Mouse (Mus musculus) embryonic facial prominence, embryonic 13.5 days (tissue): ENCODE measurements at regions not wholly inside any gene's neighbourhood (a gene's known extent, or its start where the extent isn't known, plus 50 kb on each side); places are given as distances from the start of the nearest gene placed in this dataset.

Source experiments
- ATAC-seq: fragments of 200-750 bp; cut with Nextera tagmentation; 2 replicates; pipeline ENCODE4 v1.8.0; 2017; ENCODE audit warnings: low read depth; ENCODE audit not compliant: insufficient number of reproducible peaks, insufficient read depth, low FRiP score, low TSS enrichment
- H3K27ac ChIP-seq: fragments of 300-500 bp; sonication (generic); 2 replicates; pipeline ENCODE4 v1.5.1; 2015; ENCODE audit warnings: moderate library complexity, mild to moderate bottlenecking, inconsistent platforms
- H3K27me3 ChIP-seq: fragments of 300-500 bp; sonication (generic); 2 replicates; pipeline ENCODE4 v1.6.1; 2015; ENCODE audit warnings: mild to moderate bottlenecking, inconsistent platforms
- H3K36me3 ChIP-seq: fragments of 300-500 bp; sonication (generic); 2 replicates; pipeline ENCODE4 v1.6.1; 2015; ENCODE audit warnings: mild to moderate bottlenecking, inconsistent platforms
- H3K4me1 ChIP-seq: fragments of 300-500 bp; sonication (generic); 2 replicates; pipeline ENCODE4 v1.6.1; 2015; ENCODE audit warnings: inconsistent platforms
- H3K4me2 ChIP-seq: fragments of 300-500 bp; sonication (generic); 2 replicates; pipeline ENCODE4 v1.6.1; 2015; ENCODE audit warnings: moderate library complexity, mild to moderate bottlenecking, inconsistent platforms
- H3K4me3 ChIP-seq: fragments of 300-500 bp; sonication (generic); 2 replicates; pipeline ENCODE4 v1.5.1; 2015; ENCODE audit warnings: mild to moderate bottlenecking, inconsistent platforms
- H3K9ac ChIP-seq: fragments of 300-500 bp; sonication (generic); 2 replicates; pipeline ENCODE4 v1.6.1; 2015; ENCODE audit warnings: mild to moderate bottlenecking, inconsistent platforms
- H3K9me3 ChIP-seq: fragments of 300-500 bp; sonication (generic); 2 replicates; pipeline ENCODE4 v1.6.1; 2016; ENCODE audit warnings: inconsistent platforms
- WGBS: fragments of 180-500 bp; shearing (Covaris S2); methylation state at CpG from one replicate; pipeline ENCODE4 v1.1.7; 2015; ENCODE audit warnings: mixed read lengths; 5-methylcytosine and 5-hydroxymethylcytosine counted together

DNA sequence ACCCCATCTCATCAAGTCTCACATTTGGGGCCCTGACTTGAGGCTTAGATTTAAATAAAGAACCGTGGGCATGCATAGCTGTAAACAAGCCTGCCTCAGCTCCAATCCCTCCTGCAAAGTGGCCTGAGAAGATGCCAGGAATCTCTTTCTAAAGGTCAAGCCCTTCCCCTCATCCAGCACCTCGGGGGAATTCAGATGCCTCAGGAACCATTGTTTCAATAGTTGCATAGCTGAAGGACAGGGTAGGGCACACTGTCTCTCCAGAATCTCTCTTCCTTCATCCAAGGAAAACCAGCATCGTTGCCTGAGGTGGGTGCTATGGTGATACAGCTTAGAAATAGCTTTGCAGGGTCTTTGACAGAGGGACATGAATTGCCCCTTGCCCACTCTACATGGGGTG, 154.4 kb downstream of the Thbs2 start:
- no peak for ATAC-seq
- H3K9me3 ChIP-seq: no peaks in the 10 kb centered on the region
- no peaks in the 10 kb centered on the region for H3K4me1 ChIP-seq

DNA sequence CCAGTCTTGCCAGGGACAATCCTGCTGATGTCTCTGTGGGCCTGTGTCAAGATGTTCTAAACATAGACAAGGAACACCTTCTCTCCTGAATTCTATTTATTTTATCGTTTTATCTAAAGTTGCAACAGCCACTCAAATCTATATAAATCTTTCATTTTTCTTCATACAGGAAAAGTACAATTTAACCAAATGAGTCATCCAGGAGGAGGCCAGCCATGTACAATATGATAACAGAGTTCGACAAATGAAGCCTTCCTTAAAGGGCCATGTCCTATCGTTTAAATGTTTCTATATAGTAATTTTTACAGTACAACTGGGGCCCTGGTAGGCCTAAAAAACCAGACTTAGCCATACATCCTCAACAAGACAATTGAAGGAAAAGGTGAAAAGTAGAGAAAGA, 154.8 kb downstream of the Thbs2 start:
- H3K36me3 ChIP-seq: no peaks in the 10 kb centered on the region
- H3K4me1 ChIP-seq: no peaks in the 10 kb centered on the region
- ATAC-seq: no peak
- H3K27me3 ChIP-seq: peaks cover 4% of the 10 kb centered on the region; the same call in 1 of the 2 replicates
- no peak overlapping the region for H3K9ac ChIP-seq
- no peak overlapping the region for H3K4me3 ChIP-seq
- no peaks in the 10 kb centered on the region for H3K9me3 ChIP-seq
- no peak overlapping the region for H3K4me2 ChIP-seq
- WGBS: 85% methylated on average over 3 of the region's 3 CpGs
- no peak overlapping the region for H3K27ac ChIP-seq

More for the DNA sequence above, 154.4 kb downstream of the Thbs2 start:
- Histone ChIP-seq H3K9ac (no peak overlapping the region), H3K4me2 (no peak overlapping the region), H3K27me3 (peaks cover 1% of the 10 kb centered on the region; the same call in 1 of the 2 replicates), H3K27ac (no peak overlapping the region), H3K4me3 (no peak overlapping the region), H3K36me3 (no peaks in the 10 kb centered on the region)
- 41% methylated on average over 3 of the region's 3 CpGs for WGBS

DNA sequence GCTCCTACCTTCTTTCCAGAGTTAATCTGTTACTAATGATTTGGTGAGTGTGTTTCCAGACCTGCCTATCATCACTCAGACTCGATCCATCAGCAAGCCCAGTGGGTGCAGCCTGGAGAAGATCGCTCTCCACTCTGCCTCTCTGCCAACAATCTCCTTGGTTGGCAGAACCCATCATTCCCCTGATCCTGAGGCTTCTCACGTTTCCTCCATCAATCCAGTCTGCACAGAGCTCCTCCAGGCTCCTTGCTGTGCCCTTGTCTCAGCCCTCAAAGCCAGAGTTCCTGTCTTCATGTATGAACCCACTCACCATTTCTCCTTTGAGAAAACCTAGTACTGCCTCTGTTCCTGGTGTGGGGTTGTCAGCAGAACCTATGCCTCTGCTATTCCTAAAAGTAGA, 155.5 kb downstream of the Thbs2 start:
- Histone ChIP-seq H3K27me3 (peaks cover 4% of the 10 kb centered on the region; the same call in 1 of the 2 replicates), H3K4me2 (no peak overlapping the region), H3K9ac (no peak overlapping the region), H3K4me3 (no peak overlapping the region), H3K27ac (no peak overlapping the region), H3K4me1 (0 out of 2 replicates have a peak, but pooled peaks cover 2% of the 10 kb centered on the region), H3K36me3 (no peaks in the 10 kb centered on the region), H3K9me3 (no peaks in the 10 kb centered on the region)
- no peak for ATAC-seq
- WGBS: 70% methylated on average over 3 of the region's 3 CpGs

DNA sequence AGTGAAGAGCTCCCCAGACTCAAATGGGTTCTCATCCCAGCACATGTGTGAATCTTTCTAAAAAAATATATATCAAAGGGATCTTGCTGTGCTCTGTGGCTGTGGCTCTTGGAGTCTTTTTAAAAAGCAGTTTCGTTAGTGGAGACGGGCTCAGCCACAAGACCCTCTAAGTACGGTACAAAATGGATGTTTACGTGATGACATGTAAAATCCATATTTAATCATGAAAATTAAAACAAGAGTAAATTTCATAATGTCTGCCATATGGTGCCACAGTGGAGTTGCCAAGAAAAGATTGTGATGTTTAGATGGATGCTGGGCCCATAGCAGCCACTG, 161.1 kb downstream of the Thbs2 start:
- H3K27me3 ChIP-seq: peaks cover 9% of the 10 kb centered on the region; the same call in 1 of the 2 replicates
- no peak overlapping the region for H3K4me3 ChIP-seq
- no peaks in the 10 kb centered on the region for H3K9me3 ChIP-seq
- H3K36me3 ChIP-seq: no peaks in the 10 kb centered on the region
- H3K4me1 ChIP-seq: peaks cover 13% of the 10 kb centered on the region; the same call in 1 of the 2 replicates
- no peak for ATAC-seq
- no peak overlapping the region for H3K9ac ChIP-seq
- H3K27ac ChIP-seq: peak overlapping the region; percentile 56
- 61% methylated on average over 4 of the region's 4 CpGs for whole genome bisulfite sequencing
- H3K4me2 ChIP-seq: no peak overlapping the region

DNA sequence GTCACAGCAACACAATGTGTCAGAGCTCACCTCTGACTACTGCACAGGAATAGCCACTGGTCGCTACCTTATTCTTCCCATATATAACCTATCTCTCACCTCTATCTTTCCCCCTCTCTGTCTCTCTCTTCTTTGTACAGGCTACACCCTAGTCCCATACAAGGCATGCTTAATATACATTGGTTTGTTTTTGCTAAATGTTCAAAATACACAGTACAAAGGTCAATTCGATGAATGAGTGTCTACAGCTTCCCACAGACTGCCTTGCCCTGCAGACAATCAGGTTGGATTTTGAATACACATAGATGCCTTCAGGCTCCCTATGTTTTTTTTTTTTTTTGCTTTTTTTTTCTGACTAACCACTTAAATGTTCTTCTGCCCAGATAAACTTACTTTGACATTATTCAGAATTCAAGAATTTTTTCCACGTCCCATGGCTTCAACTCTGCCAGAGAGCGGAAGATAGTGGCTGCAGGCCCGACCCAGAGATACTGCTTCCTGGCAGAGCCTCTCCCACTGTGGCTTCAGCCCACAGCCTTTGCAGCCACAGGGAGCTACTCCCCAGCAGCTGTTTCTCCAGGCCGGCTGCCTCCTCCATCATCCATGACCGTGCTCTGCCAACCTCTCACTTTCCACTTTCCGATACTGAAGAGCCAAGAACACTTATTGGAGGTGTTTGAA, 161.6 kb downstream of the Thbs2 start:
- Histone ChIP-seq H3K4me1 (peaks cover 13% of the 10 kb centered on the region; the same call in 1 of the 2 replicates), H3K36me3 (no peaks in the 10 kb centered on the region), H3K9ac (no peak overlapping the region), H3K27me3 (peaks cover 9% of the 10 kb centered on the region; the same call in 1 of the 2 replicates), H3K9me3 (no peaks in the 10 kb centered on the region), H3K4me3 (no peak overlapping the region), H3K27ac (peak overlapping the region; percentile 56), H3K4me2 (no peak overlapping the region)
- WGBS: 68% methylated on average over 8 of the region's 8 CpGs
- no peak for ATAC-seq

DNA sequence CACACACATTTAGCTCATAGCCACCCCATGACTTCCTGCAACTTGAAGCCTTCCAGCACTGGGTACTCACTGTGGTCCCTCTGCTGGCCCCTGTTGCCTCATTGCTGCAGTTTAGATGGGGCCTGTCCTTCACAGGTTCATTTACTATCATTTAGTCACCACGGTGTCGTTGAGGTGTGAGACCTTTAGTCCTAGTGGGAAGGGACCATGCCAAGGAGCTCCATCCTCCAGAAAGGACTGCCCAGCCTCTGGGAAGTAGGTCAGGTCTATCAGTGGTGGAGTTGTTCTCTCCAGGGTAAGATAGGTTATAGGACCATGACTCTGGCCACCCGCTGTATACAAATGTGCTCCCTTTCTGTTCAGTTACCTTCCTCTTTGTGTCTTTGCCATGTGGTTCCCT, 162.2 kb downstream of the Thbs2 start:
- Histone ChIP-seq H3K27ac (peak overlapping the region; percentile 55; the same call in 1 of the 2 replicates), H3K27me3 (peaks cover 9% of the 10 kb centered on the region; the same call in 1 of the 2 replicates), H3K36me3 (no peaks in the 10 kb centered on the region), H3K4me3 (no peak overlapping the region), H3K4me2 (no peak overlapping the region), H3K9ac (no peak overlapping the region), H3K4me1 (peaks cover 16% of the 10 kb centered on the region; the same call in 1 of the 2 replicates), H3K9me3 (no peaks in the 10 kb centered on the region)
- ATAC-seq: no peak
- 91% methylated on average over 3 of the region's 3 CpGs for WGBS

DNA sequence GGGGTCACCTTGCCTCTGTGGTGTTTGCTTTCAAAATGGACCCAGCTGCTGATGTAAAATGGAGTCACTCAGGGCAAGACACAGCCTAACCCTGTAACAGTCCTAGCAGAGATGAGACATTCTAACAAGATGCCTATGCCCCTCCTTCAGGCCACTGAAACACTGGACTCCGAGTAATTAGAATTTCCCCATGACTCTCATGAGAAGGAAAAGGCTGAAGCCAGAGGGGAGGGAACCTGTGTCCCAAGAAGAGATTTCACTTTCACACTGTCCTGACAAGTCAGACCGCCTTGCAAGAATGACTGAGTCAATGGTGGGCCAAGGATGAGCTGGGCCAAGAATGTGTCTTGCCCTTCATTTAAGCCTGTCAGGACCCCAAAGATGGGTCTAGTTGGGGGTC, 166.3 kb downstream of the Thbs2 start:
- H3K4me2 ChIP-seq: no peak overlapping the region
- H3K9me3 ChIP-seq: no peaks in the 10 kb centered on the region
- H3K27ac ChIP-seq: no peak overlapping the region
- H3K36me3 ChIP-seq: no peaks in the 10 kb centered on the region
- peaks cover 14% of the 10 kb centered on the region for H3K27me3 ChIP-seq
- H3K4me3 ChIP-seq: no peak overlapping the region
- H3K9ac ChIP-seq: no peak overlapping the region
- peaks cover 28% of the 10 kb centered on the region for H3K4me1 ChIP-seq
- ATAC-seq: no peak
- WGBS: 86% methylated on average over 2 of the region's 2 CpGs

DNA sequence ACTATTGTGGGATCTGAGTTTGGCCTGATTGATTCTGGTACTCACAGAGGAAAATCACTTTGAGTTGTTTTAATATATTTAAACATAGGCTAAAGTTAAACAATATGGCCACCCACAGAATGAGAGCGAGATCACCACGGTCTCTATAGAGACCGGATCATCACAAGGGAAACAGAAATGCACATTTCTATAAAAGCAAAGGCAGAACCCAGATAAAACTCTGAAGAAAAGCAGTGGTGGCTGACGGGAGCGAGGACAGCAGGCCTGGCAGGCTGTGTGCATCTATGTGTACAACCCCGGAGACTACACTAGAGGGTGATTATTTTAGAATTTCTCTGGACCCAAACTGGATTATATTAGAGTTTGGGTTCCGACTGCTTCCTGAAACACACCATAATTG, 168.8 kb downstream of the Thbs2 start:
- ATAC-seq: no peak

DNA sequence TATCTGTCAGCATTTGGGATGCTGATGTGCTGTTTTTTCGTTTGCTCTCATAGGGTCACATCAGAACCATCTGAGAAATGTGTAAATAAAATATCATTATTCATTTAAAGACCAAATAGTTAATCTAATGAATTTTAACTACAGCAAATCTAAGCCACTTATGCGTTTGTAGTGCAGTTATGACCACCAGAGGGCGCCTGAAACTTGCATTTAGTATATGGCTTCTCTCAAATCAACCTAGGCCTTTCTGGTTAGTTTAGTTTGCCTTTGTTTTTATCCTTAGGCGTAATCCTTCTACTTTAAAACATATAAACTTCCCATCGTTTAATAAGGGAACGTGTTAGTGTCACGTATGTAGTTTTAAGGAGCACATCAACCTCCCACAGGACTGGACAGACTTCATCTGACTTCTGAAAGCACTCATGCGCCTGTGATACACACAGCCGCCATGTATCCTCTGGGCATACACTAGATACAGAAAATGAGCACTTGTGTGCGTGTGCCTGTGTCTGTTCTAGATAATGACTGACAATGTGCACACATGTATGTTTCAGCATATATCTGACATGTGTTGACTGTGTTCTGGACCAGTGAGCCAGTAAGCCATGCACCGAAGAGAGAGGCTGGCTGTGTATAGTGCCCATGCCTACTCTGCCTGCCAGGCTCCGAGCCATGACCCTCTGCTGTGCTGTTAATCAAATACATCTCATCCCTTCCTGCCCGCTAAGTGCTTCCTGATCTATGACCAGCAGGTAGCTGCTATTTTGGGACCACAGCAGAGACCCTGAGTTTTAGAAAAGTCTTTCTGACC, 169.4 kb downstream of the Thbs2 start:
- Histone ChIP-seq H3K36me3 (no peaks in the 10 kb centered on the region), H3K9ac (no peak overlapping the region), H3K27ac (peak overlapping the region; percentile 33; the same call in 1 of the 2 replicates), H3K4me2 (no peak overlapping the region), H3K4me1 (peaks cover 20% of the 10 kb centered on the region; the same call in 1 of the 2 replicates), H3K4me3 (no peak overlapping the region), H3K9me3 (no peaks in the 10 kb centered on the region), H3K27me3 (peaks cover 29% of the 10 kb centered on the region)
- no peak for ATAC-seq
- 44% methylated on average over 13 of the region's 13 CpGs for WGBS

More for the DNA sequence above, 168.8 kb downstream of the Thbs2 start:
- Histone ChIP-seq H3K9me3 (no peaks in the 10 kb centered on the region), H3K9ac (no peak overlapping the region), H3K36me3 (no peaks in the 10 kb centered on the region), H3K27ac (peak overlapping the region; percentile 22; the same call in 1 of the 2 replicates), H3K4me2 (no peak overlapping the region), H3K4me3 (no peak overlapping the region), H3K4me1 (peaks cover 20% of the 10 kb centered on the region; the same call in 1 of the 2 replicates), H3K27me3 (peaks cover 29% of the 10 kb centered on the region)
- 76% methylated on average over 7 of the region's 7 CpGs for WGBS

DNA sequence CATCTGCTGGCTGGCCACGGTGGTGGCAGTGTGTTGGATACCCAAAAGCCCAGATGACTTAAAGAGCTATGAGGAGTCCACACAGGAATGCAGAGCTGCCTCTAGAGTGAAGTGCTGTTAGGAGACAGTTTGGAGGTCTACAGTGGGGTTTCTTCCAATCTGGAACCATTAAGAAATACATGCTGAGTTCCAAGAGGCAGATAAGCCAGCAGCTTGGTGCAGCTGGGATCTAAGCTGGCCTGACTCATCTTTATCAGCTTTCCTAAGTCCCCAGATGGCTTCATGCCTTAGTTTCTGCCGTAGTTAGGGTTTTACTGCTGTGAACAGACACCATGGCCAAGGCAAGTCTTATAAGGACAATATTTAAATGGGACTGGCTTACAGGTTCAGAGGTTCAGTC, 172.0 kb downstream of the Thbs2 start:
- H3K4me2 ChIP-seq: no peak overlapping the region
- no peak overlapping the region for H3K27ac ChIP-seq
- no peak overlapping the region for H3K4me3 ChIP-seq
- H3K36me3 ChIP-seq: no peaks in the 10 kb centered on the region
- peaks cover 24% of the 10 kb centered on the region for H3K27me3 ChIP-seq
- no peaks in the 10 kb centered on the region for H3K9me3 ChIP-seq
- H3K9ac ChIP-seq: no peak overlapping the region
- H3K4me1 ChIP-seq: peaks cover 19% of the 10 kb centered on the region; the same call in 1 of the 2 replicates
- ATAC-seq: no peak
- 78% methylated on average over 2 of the region's 2 CpGs for WGBS

DNA sequence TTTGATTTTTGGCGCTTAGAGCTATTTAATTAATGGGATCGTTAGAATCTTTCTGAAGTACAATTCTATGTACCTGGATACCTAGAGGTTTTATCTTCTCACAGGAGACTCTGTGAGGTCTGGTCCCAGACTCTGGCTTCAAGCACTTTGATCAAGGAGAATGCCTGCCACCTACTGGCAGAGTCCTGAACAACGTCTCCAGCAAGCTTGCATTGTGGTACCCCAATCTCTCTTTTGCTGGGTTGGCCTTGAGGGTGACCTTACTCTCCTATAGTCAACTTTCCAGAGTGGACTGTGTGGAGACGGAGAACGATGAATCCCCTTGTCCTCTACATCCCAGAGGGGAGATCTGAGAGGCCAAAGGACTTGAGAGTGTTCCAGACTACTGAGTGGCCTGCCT, 173.5 kb downstream of the Thbs2 start:
- Histone ChIP-seq H3K4me3 (no peak overlapping the region), H3K4me2 (no peak overlapping the region), H3K9ac (no peak overlapping the region), H3K27me3 (peaks cover 24% of the 10 kb centered on the region), H3K36me3 (no peaks in the 10 kb centered on the region), H3K9me3 (no peaks in the 10 kb centered on the region), H3K4me1 (peaks cover 9% of the 10 kb centered on the region; the same call in 1 of the 2 replicates), H3K27ac (no peak overlapping the region)
- ATAC-seq: no peak
- 10% methylated on average over 5 of the region's 5 CpGs for WGBS

DNA sequence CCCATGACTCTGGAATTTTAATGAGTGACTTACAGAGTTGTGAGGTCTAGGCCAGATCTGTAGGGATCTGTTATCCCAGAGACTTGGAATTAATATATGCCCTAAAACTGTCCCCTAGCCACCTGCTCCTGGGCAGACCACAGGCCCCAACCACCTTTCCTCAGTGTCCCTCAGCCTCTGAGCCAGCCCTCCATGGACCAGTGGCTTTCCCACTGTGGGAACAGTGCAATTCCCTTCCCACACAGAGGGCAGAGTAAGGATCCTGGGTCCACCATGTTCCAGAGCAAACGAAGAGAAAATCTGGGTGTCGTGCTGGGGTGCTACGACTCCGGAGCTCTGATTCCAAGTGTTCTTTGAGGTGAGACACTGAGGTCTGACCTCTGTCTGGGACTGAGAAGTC, 174.7 kb downstream of the Thbs2 start:
- Histone ChIP-seq H3K36me3 (no peaks in the 10 kb centered on the region), H3K4me2 (no peak overlapping the region), H3K9me3 (no peaks in the 10 kb centered on the region), H3K4me3 (no peak overlapping the region), H3K4me1 (peaks cover 6% of the 10 kb centered on the region), H3K27ac (no peak overlapping the region), H3K27me3 (peaks cover 24% of the 10 kb centered on the region), H3K9ac (no peak overlapping the region)
- no peak for ATAC-seq
- 81% methylated on average over 4 of the region's 4 CpGs for WGBS
